Mouse (Mus musculus) midbrain, embryonic 14.5 days (tissue): Measurements from ENCODE around the gene Tcf12. TPM values are rescaled to one million over a fixed set of nuclear protein-coding genes. Genes with fewer than 3 reads are reported as not detected.

Source experiments
- ATAC-seq: fragments of 200-750 bp; cut with Nextera tagmentation; 2 replicates; pipeline ENCODE4 v1.8.0; 2017; ENCODE audit warnings: moderate number of reproducible peaks, moderate library complexity; ENCODE audit not compliant: low FRiP score, low TSS enrichment
- DNase-seq: peaks from one replicate; pipeline ENCODE4 v3.0.0-alpha.2; 2015
- H3K27ac ChIP-seq: fragments of 300-500 bp; sonication (generic); replicated peaks from 2 replicates; pipeline ENCODE4 v1.5.1; 2014; ENCODE audit warnings: mild to moderate bottlenecking, low read depth, low read length, moderate library complexity
- H3K27me3 ChIP-seq: fragments of 300-500 bp; sonication (generic); 2 replicates; pipeline ENCODE4 v1.6.1; 2014; ENCODE audit warnings: low read length, control low read depth, mixed read lengths; ENCODE audit not compliant: control insufficient read depth, insufficient read depth
- H3K36me3 ChIP-seq: fragments of 300-500 bp; sonication (generic); 2 replicates; pipeline ENCODE4 v1.6.1; 2014; ENCODE audit warnings: low read length, control low read depth; ENCODE audit not compliant: control insufficient read depth, insufficient read depth
- H3K4me1 ChIP-seq: fragments of 300-500 bp; sonication (generic); 2 replicates; pipeline ENCODE4 v1.6.1; 2014; ENCODE audit warnings: mild to moderate bottlenecking, antibody characterized with exemption, low read length, control low read depth; ENCODE audit not compliant: control insufficient read depth, insufficient read depth
- H3K4me2 ChIP-seq: fragments of 300-500 bp; sonication (generic); 2 replicates; pipeline ENCODE4 v1.6.1; 2014; ENCODE audit warnings: mild to moderate bottlenecking, low read length, moderate library complexity
- H3K4me3 ChIP-seq: fragments of 300-500 bp; sonication (generic); replicated peaks from 2 replicates; pipeline ENCODE4 v1.5.1; 2014; ENCODE audit warnings: low read depth, low read length
- H3K9ac ChIP-seq: fragments of 300-500 bp; sonication (generic); replicated peaks from 2 replicates; pipeline ENCODE4 v1.6.1; 2014; ENCODE audit warnings: mild to moderate bottlenecking, low read length, moderate library complexity
- H3K9me3 ChIP-seq: fragments of 300-500 bp; sonication (generic); 2 replicates; pipeline ENCODE4 v1.6.1; 2016; ENCODE audit warnings: low read length, control low read depth, mixed read lengths; ENCODE audit not compliant: control insufficient read depth
- WGBS: fragments of 180-500 bp; shearing (Covaris S2); extraction: QIAGEN DNeasy Blood & Tissue Kit; methylation state at CpG from one replicate; pipeline ENCODE4 v1.1.7; 2014; 5-methylcytosine and 5-hydroxymethylcytosine counted together
- microRNA-seq: library from miRNA; unstranded; fragments of <30 nt; microRNA quantifications from one replicate; pipeline ENCODE4, GENCODE M21; 2016
- polyA plus RNA-seq: library from polyadenylated mRNA; unstranded; fragments of >200 nt; fragmentation: Nextera tagmentation; extraction: Ambion mirVana; gene quantifications from 2 replicates; pipeline ENCODE4 v1.2.1, GENCODE M21; 2014

Tcf12 gene
- polyA plus RNA-seq, 1 experiment from 2014 or later, result 93.6 TPM

- H3K4me3 ChIP-seq, result no peak overlapping the region
- no peaks in the 10 kb centered on the region for H3K36me3 ChIP-seq
- WGBS, result 73% methylated on average over 7 of the region's 7 CpGs
- ATAC-seq, result no peak
- no peak for DNase-seq
- H3K9ac ChIP-seq, result no peak overlapping the region
- no peak overlapping the region for H3K4me2 ChIP-seq
- no peaks in the 10 kb centered on the region for H3K9me3 ChIP-seq
- no peaks in the 10 kb centered on the region for H3K4me1 ChIP-seq
- H3K27ac ChIP-seq, result no peak overlapping the region
- no peaks in the 10 kb centered on the region for H3K27me3 ChIP-seq
Measured at GRCm38 (mm10) chr9:71803281-71803680, 308.4 kb downstream of the Tcf12 start.

GRCm38 (mm10) chr9:71799598-71799997 is 312.1 kb downstream of the Tcf12 start:
- no peaks in the 10 kb centered on the region for H3K27me3 ChIP-seq

GRCm38 (mm10) chr9:71798176-71798575 is 313.5 kb downstream of the Tcf12 start:
- no peak overlapping the region for H3K9ac ChIP-seq
- H3K27me3 ChIP-seq, result no peaks in the 10 kb centered on the region
- H3K36me3 ChIP-seq, result no peaks in the 10 kb centered on the region
- H3K9me3 ChIP-seq, result no peaks in the 10 kb centered on the region
- DNase-seq, result no peak
- H3K4me1 ChIP-seq, result no peaks in the 10 kb centered on the region
- no peak overlapping the region for H3K27ac ChIP-seq
- no peak overlapping the region for H3K4me2 ChIP-seq
- 56% methylated on average over 5 of the region's 5 CpGs for WGBS
- H3K4me3 ChIP-seq, result no peak overlapping the region
- no peak for ATAC-seq

More at GRCm38 (mm10) chr9:71799598-71799997, 312.1 kb downstream of the Tcf12 start:
- Histone ChIP-seq H3K9me3 (no peaks in the 10 kb centered on the region), H3K27ac (no peak overlapping the region), H3K4me1 (no peaks in the 10 kb centered on the region), H3K36me3 (no peaks in the 10 kb centered on the region), H3K9ac (no peak overlapping the region), H3K4me2 (no peak overlapping the region), H3K4me3 (no peak overlapping the region)
- WGBS, result 84% methylated on average over 5 of the region's 5 CpGs
- DNase-seq (no peak), ATAC-seq (no peak)

Small RNA genes lying within 50 kb of the gene (microRNA-seq; reads per million reads assigned to microRNA genes)
- gene Gm27450, result not detected

Other genes starting within 250 kb of the Tcf12 start
- 46.7 and 53.3 TPM in 2 replicates for gene Zfp280d, start 163.0 kb upstream of the Tcf12 start, polyA plus RNA-seq